Mouse (Mus musculus) CH12.LX (cell line): ENCODE data around the gene Clmn. TPM values are rescaled to one million over a fixed set of nuclear protein-coding genes. Genes with fewer than 3 reads are reported as not detected.

Experiments used
- DNase-seq: peaks from one replicate; pipeline ENCODE4 v3.0.0-alpha.2; 2013; ENCODE audit errors: extremely low read depth
- H3K27ac ChIP-seq: 2 replicates; pipeline ENCODE4 v1.5.1; 2012; ENCODE audit warnings: low read depth, mild to moderate bottlenecking, control low read depth, moderate library complexity; ENCODE audit not compliant: insufficient read depth
- H3K27me3 ChIP-seq: replicated peaks from 2 replicates; pipeline ENCODE3; 2012; ENCODE audit warnings: inconsistent platforms
- H3K36me3 ChIP-seq, 2 experiments: replicated peaks in 1 of 2; 2 replicates each; pipeline versions ENCODE3 to v1.6.1; 2012; ENCODE audit warnings: inconsistent platforms in 1 of 2, low read length in 1 of 2, mild to moderate bottlenecking in 1 of 2, mixed read lengths in 1 of 2, moderate library complexity in 1 of 2; ENCODE audit not compliant: control insufficient read depth in 1 of 2, insufficient read depth in 1 of 2
- H3K4me1 ChIP-seq, 2 experiments: 2 replicates each; pipeline ENCODE4 v1.6.1; 2012; ENCODE audit warnings: inconsistent platforms in 1 of 2, moderate library complexity in 1 of 2; ENCODE audit not compliant: insufficient read depth in 2 of 2, control insufficient read depth in 1 of 2
- H3K4me2 ChIP-seq: 2 replicates; pipeline ENCODE4 v1.6.1; 2012; ENCODE audit warnings: low read depth, mild to moderate bottlenecking, control low read depth; ENCODE audit not compliant: poor library complexity, insufficient read depth, severe bottlenecking
- H3K4me3 ChIP-seq, 3 experiments: fragments of 150-350 bp in 1 of 3; sonication (generic) in 1 of 3; replicated peaks in 1 of 3; 2 replicates each; pipeline versions ENCODE3 to v1.5.1; 2011 to 2012; ENCODE audit warnings: low read depth in 2 of 3, low read length in 2 of 3, mild to moderate bottlenecking in 2 of 3, moderate library complexity in 2 of 3, control low read depth in 1 of 3, improper control_type of control experiment in 1 of 3, inconsistent platforms in 1 of 3, mixed read lengths in 1 of 3; ENCODE audit not compliant: poor library complexity in 1 of 3
- H3K79me2 ChIP-seq: replicated peaks from 2 replicates; pipeline ENCODE4 v1.6.1; 2012; ENCODE audit warnings: mild to moderate bottlenecking, moderate library complexity; ENCODE audit not compliant: control insufficient read depth, poor library complexity, insufficient read depth, severe bottlenecking; ENCODE audit errors: extremely low read depth
- H3K9ac ChIP-seq: 2 replicates; pipeline ENCODE4 v1.6.1; 2012; ENCODE audit warnings: low read depth, mild to moderate bottlenecking, control low read depth, moderate library complexity; ENCODE audit not compliant: insufficient read depth
- H3K9me3 ChIP-seq: replicated peaks from 2 replicates; pipeline ENCODE3; 2012; ENCODE audit warnings: low read length, inconsistent platforms, mixed read lengths
- BHLHE40 ChIP-seq: IDR thresholded peaks from 2 replicates; pipeline ENCODE4 v1.6.1; 2011; ENCODE audit warnings: mild to moderate bottlenecking, low read depth, low read length, improper control_type of control experiment
- CHD1 ChIP-seq: IDR thresholded peaks from 2 replicates; pipeline ENCODE4 v1.6.1; 2012; ENCODE audit warnings: low read depth, low read length, improper control_type of control experiment, inconsistent platforms
- CTCF ChIP-seq, 2 experiments: IDR thresholded peaks in 1 of 2; conservative IDR thresholded peaks in 1 of 2; 2 replicates each; pipeline ENCODE4 v1.5.1; 2011 to 2012; ENCODE audit warnings: low read depth in 2 of 2, low read length in 2 of 2, improper control_type of control experiment in 1 of 2, inconsistent platforms in 1 of 2, mild to moderate bottlenecking in 1 of 2, moderate library complexity in 1 of 2
- EP300 ChIP-seq: IDR thresholded peaks from 2 replicates; pipeline ENCODE4 v1.6.1; 2011; ENCODE audit warnings: low read length, improper control_type of control experiment
- ETS1 ChIP-seq: conservative IDR thresholded peaks from 2 replicates; pipeline ENCODE4 v1.6.1; 2012; ENCODE audit warnings: low read depth, mild to moderate bottlenecking, inconsistent platforms, low read length, improper control_type of control experiment, moderate library complexity
- HCFC1 ChIP-seq: IDR thresholded peaks from 2 replicates; pipeline ENCODE4 v1.6.1; 2012; ENCODE audit warnings: low read depth, mild to moderate bottlenecking, inconsistent platforms, low read length, improper control_type of control experiment
- MAZ ChIP-seq: IDR thresholded peaks from 2 replicates; pipeline ENCODE4 v1.6.1; 2012; ENCODE audit warnings: low read depth, mild to moderate bottlenecking, inconsistent platforms, low read length, improper control_type of control experiment, moderate library complexity
- POLR2A ChIP-seq: IDR thresholded peaks from 2 replicates; pipeline ENCODE4 v1.6.1; 2011; ENCODE audit warnings: low read depth, mild to moderate bottlenecking, improper control_type of control experiment, low read length
- SIN3A ChIP-seq: IDR thresholded peaks from 2 replicates; pipeline ENCODE4 v1.6.1; 2012; ENCODE audit warnings: low read length, improper control_type of control experiment, inconsistent platforms
- SMC3 ChIP-seq: IDR thresholded peaks from 2 replicates; pipeline ENCODE4 v1.6.1; 2011; ENCODE audit warnings: low read depth, low read length, improper control_type of control experiment
- TCF12 ChIP-seq: IDR thresholded peaks from 2 replicates; pipeline ENCODE4 v1.6.1; 2014; ENCODE audit warnings: low read depth, mild to moderate bottlenecking, inconsistent platforms, low read length, improper control_type of control experiment
- ZKSCAN1 ChIP-seq: IDR thresholded peaks from 2 replicates; pipeline ENCODE4 v1.6.1; 2012; ENCODE audit warnings: low read depth, inconsistent platforms, low read length, improper control_type of control experiment, borderline replicate concordance
- ZMIZ1 ChIP-seq: IDR thresholded peaks from 2 replicates; pipeline ENCODE4 v1.6.1; 2012; ENCODE audit warnings: low read depth, mild to moderate bottlenecking, inconsistent platforms, low read length, improper control_type of control experiment
- ZNF384 ChIP-seq: IDR thresholded peaks from 2 replicates; pipeline ENCODE4 v1.6.1; 2012; ENCODE audit warnings: low read depth, low read length, improper control_type of control experiment, inconsistent platforms
- dilution Hi-C: fragments of 300-500 bp; cut with MboI; formaldehyde crosslinking; loops from 2 replicates; pipeline ENCODE4 v1.14.3; 2020; ENCODE audit warnings: low sequenced_read_pairs; ENCODE audit not compliant: extremely low pct_unique_long_range_greater_than_20kb, extremely low pct_ligation_motif_present
- in situ Hi-C: fragments of 300-500 bp; cut with MboI; formaldehyde crosslinking; loops from 3 replicates; pipeline ENCODE4 v1.14.3; 2019; ENCODE audit warnings: low sequenced_read_pairs, low pct_ligation_motif_present, low pct_unique_long_range_greater_than_20kb, mixed read lengths
- polyA plus RNA-seq: library from polyadenylated mRNA; unstranded; fragments of >175 nt; gene quantifications from 2 replicates; pipeline ENCODE4 v1.2.1, GENCODE M21; 2012; ENCODE audit warnings: low read depth; ENCODE audit not compliant: insufficient read length
- total RNA-seq, 2 experiments: library from RNA; depleted of rRNA; stranded (reverse); fragments of 300-350 nt in 1 of 2; fragments of >200 nt in 1 of 2; gene quantifications; 2 replicates each; pipeline ENCODE4 v1.2.3; 2012 to 2014

Gene Clmn
- total and polyA plus RNA-seq, 3 experiments: not detected

- no peak overlapping the region for H3K27ac ChIP-seq
Measured at GRCm38 (mm10) chr12:104818057-104818456, 46.8 kb downstream of the Clmn start.

GRCm38 (mm10) chr12:104817172-104817866 is 47.6 kb downstream of the Clmn start:
- TF ChIP-seq ZKSCAN1 (no peak), ETS1 (no peak)

More at GRCm38 (mm10) chr12:104818057-104818456, 46.8 kb downstream of the Clmn start:
- H3K4me1 ChIP-seq: no peaks in the 10 kb centered on the region
- no peak overlapping the region for H3K9ac ChIP-seq
- no peak overlapping the region for H3K4me3 ChIP-seq
- peaks cover 66% of the 10 kb centered on the region for H3K27me3 ChIP-seq
- H3K4me2 ChIP-seq: no peak overlapping the region
- no peaks in the 10 kb centered on the region for H3K36me3 ChIP-seq
- in situ Hi-C loops: loop anchor here (10.0 kb wide), 1 partner anchor 73 kb away; no protein-coding TSS in a partner anchor
- H3K79me2 ChIP-seq: no peaks in the 10 kb centered on the region
- DNase-seq: no peak
- dilution Hi-C loops: no loop called here
- no peak for TF ChIP-seq BHLHE40
- no peak for TF ChIP-seq SIN3A
- no peak for TF ChIP-seq MAZ
- no peak for TF ChIP-seq CHD1
- TF ChIP-seq ZMIZ1: no peak
- no peak for TF ChIP-seq EP300
- TF ChIP-seq POLR2A: no peak
- H3K9me3 ChIP-seq: no peaks in the 10 kb centered on the region

GRCm38 (mm10) chr12:104814291-104814690 is 50.6 kb downstream of the Clmn start:
- dilution Hi-C loops: no loop called here
- in situ Hi-C loops: loop anchor here (10.0 kb wide), 1 partner anchor 69 kb away; no protein-coding TSS in a partner anchor
- no peak for TF ChIP-seq ZNF384
- TF ChIP-seq SMC3: no peak
- no peak for TF ChIP-seq HCFC1
- no peak for TF ChIP-seq CTCF (conservative IDR thresholded peaks at IDR 0.05 in 1 of 2, IDR thresholded peaks at IDR 0.05 in 1 of 2; ENCODE audit: low read depth in 2 of 2, low read length in 2 of 2)
- no peak for TF ChIP-seq TCF12
- no peak for TF ChIP-seq ZMIZ1
- TF ChIP-seq SIN3A: no peak
- TF ChIP-seq MAZ: no peak
- TF ChIP-seq, all 38 proteins: peak for 0

More at GRCm38 (mm10) chr12:104817172-104817866, 47.6 kb downstream of the Clmn start:
- Histone ChIP-seq H3K4me2 (no peak overlapping the region), H3K79me2 (no peaks in the 10 kb centered on the region), H3K9me3 (no peaks in the 10 kb centered on the region), H3K27me3 (peaks cover 73% of the 10 kb centered on the region), H3K4me3 (no peak overlapping the region), H3K27ac (no peak overlapping the region), H3K9ac (no peak overlapping the region), H3K36me3 (no peaks in the 10 kb centered on the region), H3K4me1 (no peaks in the 10 kb centered on the region)
- dilution Hi-C loops (no loop called here), in situ Hi-C loops (loop anchor here (10.0 kb wide), 1 partner anchor 73 kb away; no protein-coding TSS in a partner anchor)
- no peak for DNase-seq

More at GRCm38 (mm10) chr12:104814291-104814690, 50.6 kb downstream of the Clmn start:
- no peaks in the 10 kb centered on the region for H3K36me3 ChIP-seq
- H3K9me3 ChIP-seq: no peaks in the 10 kb centered on the region
- peaks cover 2 to 14% of the 10 kb centered on the region in 2 experiments; a peak in 2 of 4 replicates for H3K4me1 ChIP-seq
- DNase-seq: no peak
- no peaks in the 10 kb centered on the region for H3K79me2 ChIP-seq
- no peak overlapping the region for H3K4me3 ChIP-seq
- no peak overlapping the region for H3K27ac ChIP-seq
- no peak overlapping the region for H3K4me2 ChIP-seq
- H3K27me3 ChIP-seq: peaks cover 79% of the 10 kb centered on the region
- H3K9ac ChIP-seq: no peak overlapping the region
